Mouse (Mus musculus): ENCODE measurements around the gene Tcf19.

Gene Tcf19

GRCm38 (mm10) chr17:35516652-35517500, at the start of gene Tcf19, which contains the start of gene Cchcr1:
Gene Tcf19 (minus strand): TSS chr17:35516824.
Gene Cchcr1 (plus strand): TSS chr17:35517100.
- DNase-seq (ENCODE audit: low read depth), result peak; percentile 99

GRCm38 (mm10) chr17:35558216-35558615, 41.6 kb upstream of the Tcf19 start:
- DNase-seq (ENCODE audit: low read depth), result no peak

- DNase-seq (ENCODE audit: low read depth), result peak; percentile 82
Measured at GRCm38 (mm10) chr17:35557351-35557750, 40.7 kb upstream of the Tcf19 start.

GRCm38 (mm10) chr17:35556812-35557211, 40.2 kb upstream of the Tcf19 start:
- DNase-seq (ENCODE audit: low read depth), result peak; percentile 94

- DNase-seq (ENCODE audit: low read depth), result no peak
Measured at GRCm38 (mm10) chr17:35556186-35556765, 39.7 kb upstream of the Tcf19 start.

- no peak for DNase-seq (ENCODE audit: low read depth)
Measured at GRCm38 (mm10) chr17:35554761-35555397, 38.3 kb upstream of the Tcf19 start.

GRCm38 (mm10) chr17:35554321-35554720, 37.7 kb upstream of the Tcf19 start:
- DNase-seq (ENCODE audit: low read depth), result no peak

GRCm38 (mm10) chr17:35551881-35552414, 35.3 kb upstream of the Tcf19 start, which contains the start of gene Cdsn:
Gene Cdsn (plus strand): TSS chr17:35552128.
- DNase-seq (ENCODE audit: low read depth), result peak; percentile 63

GRCm38 (mm10) chr17:35550871-35551270, 34.2 kb upstream of the Tcf19 start:
- DNase-seq (ENCODE audit: low read depth), result peak; percentile 50

GRCm38 (mm10) chr17:35550143-35550494, 33.5 kb upstream of the Tcf19 start:
- peak; percentile 54 for DNase-seq (ENCODE audit: low read depth)

GRCm38 (mm10) chr17:35549437-35550142, 33.0 kb upstream of the Tcf19 start:
- peak; percentile 98 for DNase-seq (ENCODE audit: low read depth)

GRCm38 (mm10) chr17:35548636-35549035, 32.0 kb upstream of the Tcf19 start:
- DNase-seq (ENCODE audit: low read depth), result peak; percentile 45

GRCm38 (mm10) chr17:35547465-35547864, 30.8 kb upstream of the Tcf19 start:
- DNase-seq (ENCODE audit: low read depth), result no peak

GRCm38 (mm10) chr17:35544680-35545079, 28.1 kb upstream of the Tcf19 start:
- peak; percentile 82 for DNase-seq (ENCODE audit: low read depth)

GRCm38 (mm10) chr17:35544001-35544400, 27.4 kb upstream of the Tcf19 start:
- no peak for DNase-seq (ENCODE audit: low read depth)

GRCm38 (mm10) chr17:35543412-35543861, 26.8 kb upstream of the Tcf19 start:
- no peak for DNase-seq (ENCODE audit: low read depth)

GRCm38 (mm10) chr17:35542761-35543411, 26.3 kb upstream of the Tcf19 start:
- DNase-seq (ENCODE audit: low read depth), result no peak

GRCm38 (mm10) chr17:35539540-35539939, 22.9 kb upstream of the Tcf19 start:
- DNase-seq (ENCODE audit: low read depth), result no peak

- DNase-seq (ENCODE audit: low read depth), result no peak
Measured at GRCm38 (mm10) chr17:35538476-35538875, 21.9 kb upstream of the Tcf19 start.

GRCm38 (mm10) chr17:35537421-35537820, 20.8 kb upstream of the Tcf19 start:
- DNase-seq (ENCODE audit: low read depth), result peak; percentile 73

- DNase-seq (ENCODE audit: low read depth), result peak; percentile 93
Measured at GRCm38 (mm10) chr17:35534343-35534742, 17.7 kb upstream of the Tcf19 start.
